Mouse (Mus musculus) C2C12 (cell line): ENCODE data around the gene Spag16. TPM values are rescaled to one million over a fixed set of nuclear protein-coding genes. Genes with fewer than 3 reads are reported as not detected.
A peak's percentile ranks its signal among the peaks of the same experiment; 100 is the strongest.

Source experiments
- H3K27me3 ChIP-seq: one replicate; pipeline ENCODE4 v1.6.1; 2011; ENCODE audit not compliant: control insufficient read depth, insufficient read depth, insufficient read length
- H3K36me3 ChIP-seq: one replicate; pipeline ENCODE4 v1.6.1; 2011; ENCODE audit not compliant: control insufficient read depth, insufficient read depth
- H3K4me3 ChIP-seq: one replicate; pipeline ENCODE4 v1.5.1; 2011; ENCODE audit warnings: mild to moderate bottlenecking, control low read depth; ENCODE audit not compliant: poor library complexity, insufficient read depth, severe bottlenecking
- H3K79me2 ChIP-seq: one replicate; pipeline ENCODE4 v1.6.1; 2011; ENCODE audit not compliant: control insufficient read depth, insufficient read depth
- H3K79me3 ChIP-seq: one replicate; pipeline ENCODE4 v1.6.1; 2011; ENCODE audit warnings: low read depth, control low read depth
- H3ac ChIP-seq: one replicate; pipeline ENCODE3; 2011; ENCODE audit warnings: low read depth; ENCODE audit not compliant: control insufficient read depth, insufficient read length
- CEBPB ChIP-seq: IDR thresholded peaks from one replicate; pipeline ENCODE4 v1.6.1; 2011; ENCODE audit warnings: low read depth, mild to moderate bottlenecking, control low read depth, moderate library complexity
- CTCF ChIP-seq: IDR thresholded peaks from one replicate; pipeline ENCODE4 v1.5.1; 2011; ENCODE audit not compliant: control insufficient read depth, insufficient read depth, insufficient read length
- FOSL1 ChIP-seq: IDR thresholded peaks from one replicate; pipeline ENCODE4 v1.8.0; 2011; ENCODE audit warnings: mild to moderate bottlenecking, low read length; ENCODE audit not compliant: poor library complexity, insufficient read depth, severe bottlenecking
- MAX ChIP-seq: IDR thresholded peaks from one replicate; pipeline ENCODE4 v1.6.1; 2011; ENCODE audit warnings: mild to moderate bottlenecking, control low read depth
- MYOD1 ChIP-seq: IDR thresholded peaks from one replicate; pipeline ENCODE4 v1.6.1; 2011; ENCODE audit warnings: low read depth; ENCODE audit not compliant: control insufficient read depth, insufficient read length
- MYOG ChIP-seq: IDR thresholded peaks from one replicate; pipeline ENCODE4 v1.6.1; 2011; ENCODE audit not compliant: control insufficient read depth, insufficient read length; ENCODE audit errors: extremely low read depth
- USF1 ChIP-seq: IDR thresholded peaks from one replicate; pipeline ENCODE4 v1.6.1; 2011; ENCODE audit warnings: low read depth, mild to moderate bottlenecking, control low read depth, moderate library complexity
- long read RNA-seq, 2 experiments: library from polyadenylated mRNA; unstranded; transcript quantifications; one replicate each; pipeline ENCODE4 v2.0.0; 2019 to 2020
- polyA plus RNA-seq: library from polyadenylated mRNA; unstranded; fragments of >200 nt; fragmentation: generic; extraction: Trizol; gene quantifications from one replicate; pipeline ENCODE4 v1.2.1, GENCODE M21; 2012; ENCODE audit warnings: missing spikeins

Spag16 gene
- not detected for polyA plus RNA-seq
- long read RNA-seq, experiment 1 = 0 reads
- long read RNA-seq, experiment 2 = 0 reads

DNA sequence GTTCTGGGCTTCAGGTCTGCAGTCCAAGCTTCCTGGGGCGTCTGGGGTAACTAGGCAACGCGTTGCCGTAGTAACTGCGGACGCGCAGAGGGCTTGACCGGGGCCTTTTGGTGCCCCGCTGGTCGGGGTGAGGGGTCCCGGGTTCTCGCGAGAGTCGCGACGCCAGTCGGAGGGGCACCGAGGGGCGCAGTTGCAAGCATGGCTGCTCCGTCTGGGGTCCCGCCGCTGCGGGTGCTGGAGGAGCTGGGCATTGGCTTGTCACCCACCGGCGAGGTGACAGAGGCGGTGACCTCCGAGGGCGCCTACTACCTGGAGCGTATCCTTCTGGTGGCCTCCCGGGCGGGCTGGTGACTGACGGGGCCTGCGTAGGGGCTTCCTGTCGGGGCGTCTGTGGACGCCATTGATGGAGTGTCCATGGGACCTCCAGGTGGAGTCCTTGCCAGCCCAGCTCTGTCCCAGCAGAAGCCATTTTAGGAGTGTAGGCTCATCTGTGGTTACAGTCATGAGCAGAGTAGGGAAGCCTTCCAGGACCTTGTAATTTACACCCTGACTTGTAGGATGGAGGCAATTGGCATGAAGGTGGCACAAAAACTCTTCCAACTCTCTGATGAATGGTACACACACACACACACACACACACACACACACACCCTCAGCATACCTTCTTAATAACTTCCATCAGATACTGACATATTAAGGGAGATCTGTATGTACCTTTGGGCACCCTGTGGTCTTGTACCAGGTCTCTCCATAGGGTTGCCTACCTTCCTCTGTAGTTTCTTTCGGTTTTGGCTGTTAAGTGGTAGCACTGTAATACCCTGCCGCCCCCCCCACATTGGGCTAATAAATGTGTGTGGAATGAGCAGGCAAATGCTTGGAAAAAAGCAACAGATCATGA, at the start of gene Spag16:
TSS of gene Spag16 (plus strand) at position 165 of the 898 bp plus-strand sequence.
- Histone ChIP-seq H3K79me3 (no peaks in the 10 kb centered on the region), H3ac (no peak within 1 kb of the TSS), H3K79me2 (no peaks in the 10 kb centered on the region), H3K27me3 (no peaks in the 10 kb centered on the region), H3K4me3 (no peak within 1 kb of the TSS), H3K36me3 (no peaks in the 10 kb centered on the region)
- no peak for TF ChIP-seq CEBPB
- TF ChIP-seq FOSL1 = no peak
- TF ChIP-seq MAX = no peak
- no peak for TF ChIP-seq MYOD1
- no peak for TF ChIP-seq CTCF
- TF ChIP-seq MYOG = no peak
- TF ChIP-seq USF1 = no peak

DNA sequence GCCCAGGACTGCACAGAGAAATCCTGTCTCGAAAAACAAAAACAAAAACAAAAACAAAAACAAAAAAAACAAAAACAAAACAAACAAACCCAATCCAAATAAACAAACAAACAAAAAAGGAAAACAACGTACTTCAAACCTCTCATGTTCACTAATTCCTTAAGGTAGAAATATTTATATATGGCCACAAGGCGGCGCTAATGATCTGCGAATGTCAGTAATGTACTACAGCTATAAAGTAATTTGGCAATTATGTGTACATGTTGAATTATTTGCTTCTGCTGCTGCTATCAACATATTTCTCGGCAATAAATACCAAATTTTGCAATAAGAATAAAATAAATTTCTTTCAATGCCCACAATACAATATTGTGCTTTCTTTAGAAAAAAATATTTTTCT, 41.6 kb upstream of the Spag16 start:
- Histone ChIP-seq H3K36me3 (no peaks in the 10 kb centered on the region), H3K79me2 (no peaks in the 10 kb centered on the region), H3K27me3 (no peaks in the 10 kb centered on the region), H3K79me3 (no peaks in the 10 kb centered on the region), H3ac (no peak overlapping the region), H3K4me3 (no peak overlapping the region)
- no peak for TF ChIP-seq MYOD1
- no peak for TF ChIP-seq MYOG
- TF ChIP-seq CTCF = no peak
- TF ChIP-seq FOSL1 = no peak
- no peak for TF ChIP-seq MAX
- no peak for TF ChIP-seq CEBPB
- no peak for TF ChIP-seq USF1

DNA sequence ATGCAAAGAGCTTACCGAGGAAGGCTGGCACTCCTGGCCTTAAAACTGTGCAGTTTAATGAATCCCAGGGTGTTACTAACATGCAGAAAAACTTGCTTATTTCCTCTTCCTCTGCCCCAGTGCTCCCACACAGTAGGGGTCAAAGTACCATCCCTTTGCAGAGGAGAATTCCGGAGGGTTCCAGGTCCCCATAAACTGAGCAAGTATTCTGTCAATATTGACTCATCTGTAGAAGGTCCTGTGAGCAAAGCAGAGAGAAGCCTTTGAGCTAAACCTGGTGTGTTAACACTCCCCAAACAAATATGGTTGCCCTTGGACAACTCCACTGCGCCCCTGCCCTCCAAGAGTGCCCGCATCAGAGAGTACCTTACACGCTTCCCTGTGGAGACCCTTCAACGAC, 40.1 kb upstream of the Spag16 start:
- H3K36me3 ChIP-seq = no peaks in the 10 kb centered on the region
- H3K4me3 ChIP-seq = no peak overlapping the region
- H3K27me3 ChIP-seq = no peaks in the 10 kb centered on the region
- H3ac ChIP-seq = no peak overlapping the region
- no peak for TF ChIP-seq MAX
- TF ChIP-seq CEBPB = no peak
- TF ChIP-seq FOSL1 = no peak
- no peak for TF ChIP-seq MYOD1
- no peak for TF ChIP-seq CTCF
- TF ChIP-seq USF1 = no peak
- TF ChIP-seq MYOG = no peak
- H3K79me3 ChIP-seq = no peaks in the 10 kb centered on the region
- H3K79me2 ChIP-seq = no peaks in the 10 kb centered on the region

DNA sequence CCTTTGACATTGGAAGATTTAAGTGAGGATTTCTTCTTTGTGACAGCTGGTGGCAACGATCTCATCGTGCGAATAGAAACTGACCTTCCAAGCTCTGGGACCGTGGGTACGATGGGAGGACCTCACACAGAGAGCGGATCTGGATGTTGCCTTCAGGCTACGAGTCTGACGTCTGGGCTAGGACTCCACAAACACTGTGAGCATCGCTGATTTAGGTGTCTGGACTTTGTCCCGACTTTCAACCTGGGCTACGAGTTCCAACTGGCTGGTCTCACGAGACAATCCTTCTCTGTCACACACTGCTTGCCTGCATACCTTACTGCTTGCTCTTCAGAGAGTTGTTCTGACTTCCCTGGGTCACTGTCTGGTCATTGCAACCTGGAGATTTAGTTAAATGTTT, 39.4 kb upstream of the Spag16 start:
- H3K4me3 ChIP-seq = no peak overlapping the region
- TF ChIP-seq CEBPB (no peak), MAX (no peak), USF1 (no peak), MYOG (no peak), CTCF (no peak), MYOD1 (no peak), FOSL1 (no peak)
- H3ac ChIP-seq = no peak overlapping the region
- H3K79me2 ChIP-seq = no peaks in the 10 kb centered on the region
- H3K27me3 ChIP-seq = no peaks in the 10 kb centered on the region
- no peaks in the 10 kb centered on the region for H3K79me3 ChIP-seq
- no peaks in the 10 kb centered on the region for H3K36me3 ChIP-seq

DNA sequence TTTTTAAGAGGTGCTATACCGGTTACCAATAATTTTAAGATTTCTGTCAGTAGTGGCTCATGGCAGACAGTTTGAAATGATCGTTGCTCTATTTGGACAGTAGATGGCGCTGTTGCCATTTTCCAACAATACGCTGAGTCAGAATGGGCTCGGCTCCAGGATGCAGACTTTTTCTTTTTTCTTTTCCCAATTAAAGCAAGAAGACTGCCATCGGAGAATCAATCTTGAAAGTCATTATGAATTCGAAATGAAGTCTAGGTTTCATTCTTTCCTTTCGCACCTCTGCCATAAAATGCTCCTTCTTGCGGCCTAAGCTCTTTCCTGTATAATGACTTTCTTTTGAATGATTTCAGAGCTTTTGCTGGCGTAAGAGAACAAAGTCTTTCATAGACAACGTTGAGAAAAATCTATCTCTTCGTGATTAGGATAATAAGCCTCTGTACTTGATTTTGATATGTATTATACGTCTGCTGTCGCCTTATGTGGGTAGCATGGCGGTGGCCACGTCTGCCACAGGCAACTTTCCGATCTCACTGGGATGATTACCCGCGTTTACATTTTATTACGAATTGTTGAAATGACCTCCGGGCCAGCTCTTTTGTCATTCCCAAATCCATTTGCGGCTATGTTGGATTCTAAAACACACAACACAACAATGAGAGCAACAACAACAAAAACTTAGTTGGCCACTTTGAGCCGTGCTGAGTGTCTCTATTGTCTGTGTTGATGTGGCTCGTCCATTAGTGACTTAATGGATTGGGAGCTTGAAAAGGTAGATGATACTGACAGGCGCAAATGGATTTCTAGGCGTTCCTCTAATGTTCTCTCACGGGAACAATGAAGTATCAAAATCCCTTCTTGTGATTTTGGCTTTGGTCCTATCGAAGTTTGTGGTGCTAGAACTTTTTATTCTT, 36.2 kb upstream of the Spag16 start:
- no peak overlapping the region for H3ac ChIP-seq
- no peaks in the 10 kb centered on the region for H3K27me3 ChIP-seq
- no peaks in the 10 kb centered on the region for H3K79me2 ChIP-seq
- peak; percentile 54 for TF ChIP-seq CTCF
- TF ChIP-seq MYOD1 = no peak
- TF ChIP-seq MAX = no peak
- TF ChIP-seq FOSL1 = no peak
- TF ChIP-seq CEBPB = no peak
- TF ChIP-seq USF1 = no peak
- no peak for TF ChIP-seq MYOG
- H3K79me3 ChIP-seq = no peaks in the 10 kb centered on the region
- H3K4me3 ChIP-seq = no peak overlapping the region
- no peaks in the 10 kb centered on the region for H3K36me3 ChIP-seq
